Mouse (Mus musculus) kidney, postnatal 0 days (tissue): ENCODE measurements at regions not wholly inside any gene's neighbourhood (a gene's known extent, or its start where the extent isn't known, plus 50 kb on each side); places are given as distances from the start of the nearest gene placed in this dataset.

ENCODE experiments used
- ATAC-seq: fragments of 200-750 bp; cut with Nextera tagmentation; replicated peaks from 2 replicates; pipeline ENCODE4 v1.8.0; 2017; ENCODE audit warnings: low read depth, moderate number of reproducible peaks, moderate TSS enrichment, moderate library complexity; ENCODE audit not compliant: low FRiP score
- DNase-seq: peaks from one replicate; pipeline ENCODE4 v3.0.0-alpha.2; 2016; ENCODE audit warnings: low spot score
- H3K27ac ChIP-seq: fragments of 300-500 bp; sonication (generic); 2 replicates; pipeline ENCODE4 v1.5.1; 2014; ENCODE audit warnings: mild to moderate bottlenecking
- H3K27me3 ChIP-seq: fragments of 300-500 bp; sonication (generic); 2 replicates; pipeline ENCODE4 v1.6.1; 2014; ENCODE audit warnings: low read length, mixed read lengths; ENCODE audit not compliant: insufficient read depth
- H3K36me3 ChIP-seq: fragments of 300-500 bp; sonication (generic); 2 replicates; pipeline ENCODE4 v1.6.1; 2014; ENCODE audit warnings: low read length, mixed read lengths; ENCODE audit not compliant: insufficient read depth
- H3K4me1 ChIP-seq: fragments of 300-500 bp; sonication (generic); replicated peaks from 2 replicates; pipeline ENCODE4 v1.6.1; 2014; ENCODE audit warnings: antibody characterized with exemption, low read length, mixed read lengths; ENCODE audit not compliant: insufficient read depth
- H3K4me2 ChIP-seq: fragments of 300-500 bp; sonication (generic); 2 replicates; pipeline ENCODE4 v1.6.1; 2014; ENCODE audit warnings: mild to moderate bottlenecking, low read length, moderate library complexity, mixed read lengths
- H3K4me3 ChIP-seq: fragments of 300-500 bp; sonication (generic); replicated peaks from 2 replicates; pipeline ENCODE4 v1.5.1; 2014; ENCODE audit warnings: low read depth, low read length
- H3K9ac ChIP-seq: fragments of 300-500 bp; sonication (generic); 2 replicates; pipeline ENCODE4 v1.6.1; 2014; ENCODE audit warnings: low read depth, low read length
- H3K9me3 ChIP-seq: fragments of 300-500 bp; sonication (generic); replicated peaks from 2 replicates; pipeline ENCODE4 v1.6.1; 2016; ENCODE audit warnings: low read length, inconsistent platforms, mixed read lengths
- CTCF ChIP-seq: IDR thresholded peaks from 2 replicates; pipeline ENCODE4 v1.5.1; 2016; ENCODE audit warnings: antibody characterized with exemption, low read depth, mild to moderate bottlenecking, moderate library complexity
- WGBS: fragments of 180-500 bp; shearing (Covaris S2); extraction: QIAGEN DNeasy Blood & Tissue Kit; methylation state at CpG from one replicate; pipeline ENCODE4 v1.1.7; 2014; 5-methylcytosine and 5-hydroxymethylcytosine counted together

- DNase-seq (no peak), ATAC-seq (no peak)
- no peak for TF ChIP-seq CTCF
- WGBS, result 25% methylated on average over 5 of the region's 5 CpGs
- Histone ChIP-seq H3K4me1 (0 out of 2 replicates have a peak, but pooled peaks cover 6% of the 10 kb centered on the region), H3K27me3 (no peaks in the 10 kb centered on the region), H3K4me3 (no peak overlapping the region), H3K27ac (no peak overlapping the region), H3K4me2 (no peak overlapping the region), H3K9ac (no peak overlapping the region), H3K36me3 (no peaks in the 10 kb centered on the region), H3K9me3 (no peaks in the 10 kb centered on the region)
Observed at GRCm38 (mm10) chr13:111944089-111944406, 135.3 kb upstream of the Map3k1 start.

- Histone ChIP-seq H3K4me3 (no peak overlapping the region), H3K27me3 (no peaks in the 10 kb centered on the region), H3K4me2 (no peak overlapping the region), H3K4me1 (0 out of 2 replicates have a peak, but pooled peaks cover 4% of the 10 kb centered on the region), H3K27ac (no peak overlapping the region), H3K9me3 (no peaks in the 10 kb centered on the region), H3K36me3 (no peaks in the 10 kb centered on the region), H3K9ac (no peak overlapping the region)
- DNase-seq (no peak), ATAC-seq (no peak)
- WGBS, result 60% methylated on average over 4 of the region's 4 CpGs
- no peak for TF ChIP-seq CTCF
Observed at GRCm38 (mm10) chr13:111946271-111946670, 137.5 kb upstream of the Map3k1 start.

- TF ChIP-seq CTCF, result no peak
- no peaks in the 10 kb centered on the region for H3K9me3 ChIP-seq
- ATAC-seq (no peak), DNase-seq (no peak)
- no peaks in the 10 kb centered on the region for H3K27me3 ChIP-seq
- H3K4me1 ChIP-seq, result no peaks in the 10 kb centered on the region
- H3K9ac ChIP-seq, result no peak overlapping the region
- H3K4me2 ChIP-seq, result no peak overlapping the region
- no peaks in the 10 kb centered on the region for H3K36me3 ChIP-seq
- no peak overlapping the region for H3K27ac ChIP-seq
- H3K4me3 ChIP-seq, result no peak overlapping the region
- WGBS, result 59% methylated on average over 8 of the region's 8 CpGs
Observed at GRCm38 (mm10) chr13:111946811-111947210, 138.0 kb upstream of the Map3k1 start.

GRCm38 (mm10) chr13:111948395-111948794 lies 139.6 kb upstream of the Map3k1 start:
- Histone ChIP-seq H3K36me3 (no peaks in the 10 kb centered on the region), H3K27ac (no peak overlapping the region), H3K9me3 (no peaks in the 10 kb centered on the region), H3K4me1 (0 out of 2 replicates have a peak, but pooled peaks cover 3% of the 10 kb centered on the region), H3K27me3 (no peaks in the 10 kb centered on the region), H3K4me2 (no peak overlapping the region), H3K4me3 (no peak overlapping the region), H3K9ac (no peak overlapping the region)
- WGBS, result 55% methylated on average over 3 of the region's 3 CpGs
- no peak for ATAC-seq
- DNase-seq, result no peak
- TF ChIP-seq CTCF, result no peak

GRCm38 (mm10) chr13:111950042-111950441 lies 141.2 kb upstream of the Map3k1 start:
- Histone ChIP-seq H3K9ac (no peak overlapping the region), H3K4me1 (0 out of 2 replicates have a peak, but pooled peaks cover 9% of the 10 kb centered on the region), H3K4me2 (no peak overlapping the region), H3K9me3 (no peaks in the 10 kb centered on the region), H3K4me3 (no peak overlapping the region), H3K27ac (no peak overlapping the region), H3K27me3 (no peaks in the 10 kb centered on the region), H3K36me3 (no peaks in the 10 kb centered on the region)
- ATAC-seq (no peak), DNase-seq (no peak)
- no peak for TF ChIP-seq CTCF
- 92% methylated on average over 1 of the region's 1 CpGs for WGBS

GRCm38 (mm10) chr13:111953860-111954519 lies 145.2 kb upstream of the Map3k1 start:
- TF ChIP-seq CTCF, result no peak
- Histone ChIP-seq H3K27me3 (no peaks in the 10 kb centered on the region), H3K36me3 (no peaks in the 10 kb centered on the region), H3K4me3 (no peak overlapping the region), H3K9ac (no peak overlapping the region), H3K9me3 (no peaks in the 10 kb centered on the region), H3K4me2 (no peak overlapping the region; the same call in 1 of the 2 replicates), H3K4me1 (0 out of 2 replicates have a peak, but pooled peaks cover 9% of the 10 kb centered on the region), H3K27ac (peak overlapping the region; percentile 57; the same call in 1 of the 2 replicates)
- no peak for ATAC-seq
- 52% methylated on average over 8 of the region's 8 CpGs for WGBS
- no peak for DNase-seq

GRCm38 (mm10) chr13:111954520-111954884 lies 145.7 kb upstream of the Map3k1 start:
- no peak overlapping the region for H3K4me2 ChIP-seq
- WGBS, result 10% methylated on average over 6 of the region's 6 CpGs

More at GRCm38 (mm10) chr13:111954520-111954884, 145.7 kb upstream of the Map3k1 start:
- Histone ChIP-seq H3K9me3 (no peaks in the 10 kb centered on the region), H3K4me3 (no peak overlapping the region), H3K27me3 (no peaks in the 10 kb centered on the region), H3K27ac (peak overlapping the region; percentile 57), H3K4me1 (0 out of 2 replicates have a peak, but pooled peaks cover 9% of the 10 kb centered on the region), H3K36me3 (no peaks in the 10 kb centered on the region), H3K9ac (no peak overlapping the region)
- no peak for TF ChIP-seq CTCF
- ATAC-seq (no peak), DNase-seq (no peak)
